Mouse (Mus musculus) yolk sac, embryonic 10.5 days (tissue): ENCODE measurements around the gene Emc8.
A peak's percentile ranks its signal among the peaks of the same experiment; 100 is the strongest.

Experiments used
- DNase-seq: peaks from one replicate; pipeline ENCODE4 v3.0.0-alpha.2; 2017; ENCODE audit warnings: low spot score

Gene Emc8

GRCm38 (mm10) chr8:120668374-120668905 is at the start of gene Emc8:
Gene Emc8, minus strand, starts transcription at chr8:120668573.
- no peak for DNase-seq

- peak; percentile 17 for DNase-seq
Measured at GRCm38 (mm10) chr8:120715996-120716680, 47.8 kb upstream of the Emc8 start.

- no peak for DNase-seq
Measured at GRCm38 (mm10) chr8:120715200-120715599, 46.8 kb upstream of the Emc8 start.

DNA sequence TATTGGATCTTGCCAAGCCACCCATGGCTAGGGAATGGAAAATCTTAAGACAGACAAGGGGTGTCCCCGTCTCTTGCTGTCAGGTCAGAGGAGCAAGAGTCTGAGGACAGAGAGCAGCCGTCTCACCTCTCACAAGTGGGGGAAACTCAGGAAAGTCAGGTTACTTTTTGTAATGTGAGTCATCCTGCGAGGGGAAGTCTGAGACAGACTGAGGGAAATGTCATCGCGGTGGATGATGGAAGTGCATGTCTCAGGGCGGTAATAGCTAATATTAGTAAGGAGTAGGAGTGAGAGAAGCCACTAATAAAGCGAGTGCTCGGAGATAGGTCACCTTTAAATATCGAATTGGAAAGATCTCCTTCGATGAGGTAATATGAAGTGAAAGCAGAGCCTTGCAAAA is 40.8 kb upstream of the Emc8 start:
- DNase-seq: no peak

GRCm38 (mm10) chr8:120706193-120706592 is 37.8 kb upstream of the Emc8 start:
- no peak for DNase-seq

DNA sequence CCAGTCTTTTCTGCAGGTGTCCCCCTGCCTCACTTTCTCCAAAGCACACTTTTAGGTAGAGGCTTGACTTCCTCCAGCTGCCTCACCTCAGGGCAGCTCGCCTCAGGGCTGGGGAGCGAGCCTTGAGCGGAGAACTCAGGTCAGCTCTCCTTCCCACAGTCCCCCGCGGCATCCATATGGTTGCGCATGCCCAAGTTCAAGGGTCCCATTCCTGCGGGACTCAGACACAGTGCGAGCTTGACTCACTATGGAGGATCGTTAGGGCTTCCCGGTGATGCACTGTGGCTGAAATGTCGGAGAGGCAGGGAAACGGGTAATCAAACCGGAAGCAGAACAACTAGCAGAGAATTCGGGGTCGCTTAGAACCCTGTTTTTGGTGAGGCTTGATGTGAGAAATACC is 36.8 kb upstream of the Emc8 start:
- DNase-seq: no peak

GRCm38 (mm10) chr8:120704203-120704602 is 35.8 kb upstream of the Emc8 start:
- no peak for DNase-seq

GRCm38 (mm10) chr8:120701758-120702465 is 33.5 kb upstream of the Emc8 start:
- no peak for DNase-seq

DNA sequence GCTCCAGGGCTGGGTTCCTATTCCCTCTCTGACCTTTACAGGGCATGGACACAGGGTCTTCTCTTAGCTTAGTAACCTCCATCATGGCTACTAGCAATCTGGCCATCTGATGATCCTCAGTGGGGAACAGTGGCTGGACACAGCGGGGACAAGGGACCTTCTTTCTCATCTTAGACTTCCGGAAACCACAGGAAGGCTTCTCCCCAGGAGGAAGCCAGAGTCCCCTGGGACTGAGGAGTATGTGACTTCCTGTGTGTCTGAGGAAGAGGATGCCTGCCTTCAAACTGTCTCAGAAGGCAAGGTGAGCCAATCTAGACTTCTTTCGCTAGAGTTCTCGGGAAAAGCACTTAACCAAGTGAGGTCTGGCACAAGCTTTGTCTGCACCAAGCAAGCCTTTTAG is 31.7 kb upstream of the Emc8 start:
- DNase-seq: no peak

- no peak for DNase-seq
Measured at GRCm38 (mm10) chr8:120699565-120699964, 31.2 kb upstream of the Emc8 start.

DNA sequence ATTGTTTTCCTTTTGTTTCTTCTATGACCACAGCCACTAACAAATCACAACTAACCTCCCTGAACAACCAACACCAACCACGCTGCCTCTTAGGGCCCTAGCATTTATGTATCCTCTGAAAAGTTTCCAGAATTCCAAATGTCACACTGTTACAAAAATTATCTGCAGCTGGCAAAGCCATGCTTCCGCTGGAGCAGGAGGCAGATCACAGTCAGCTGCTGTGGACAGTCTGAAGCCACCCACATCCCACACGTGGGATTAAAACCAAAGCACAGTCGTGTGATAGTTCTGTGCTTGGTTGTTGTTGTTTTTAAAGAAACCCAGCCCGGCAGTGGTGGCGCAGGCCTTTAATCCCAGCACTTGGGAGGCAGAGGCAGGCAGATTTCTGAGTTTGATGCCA is 30.7 kb upstream of the Emc8 start:
- no peak for DNase-seq

GRCm38 (mm10) chr8:120698426-120698825 is 30.1 kb upstream of the Emc8 start:
- no peak for DNase-seq

DNA sequence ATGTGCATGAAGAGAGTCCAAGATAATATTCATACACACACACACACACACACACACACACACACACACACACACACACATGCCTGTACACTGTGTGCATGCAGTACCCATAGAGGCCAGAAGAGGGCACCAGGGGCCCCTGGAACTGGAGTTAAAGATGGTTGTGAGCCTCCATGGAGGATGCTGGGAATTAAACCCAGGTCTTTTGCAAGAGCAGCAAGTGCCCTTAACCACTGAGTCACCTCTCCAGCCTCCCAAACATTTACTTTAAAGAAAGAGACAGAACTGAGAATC is 29.6 kb upstream of the Emc8 start:
- no peak for DNase-seq

- no peak for DNase-seq
Measured at GRCm38 (mm10) chr8:120697154-120697978, 29.0 kb upstream of the Emc8 start.

GRCm38 (mm10) chr8:120696401-120697153 is 28.2 kb upstream of the Emc8 start:
- DNase-seq: no peak

DNA sequence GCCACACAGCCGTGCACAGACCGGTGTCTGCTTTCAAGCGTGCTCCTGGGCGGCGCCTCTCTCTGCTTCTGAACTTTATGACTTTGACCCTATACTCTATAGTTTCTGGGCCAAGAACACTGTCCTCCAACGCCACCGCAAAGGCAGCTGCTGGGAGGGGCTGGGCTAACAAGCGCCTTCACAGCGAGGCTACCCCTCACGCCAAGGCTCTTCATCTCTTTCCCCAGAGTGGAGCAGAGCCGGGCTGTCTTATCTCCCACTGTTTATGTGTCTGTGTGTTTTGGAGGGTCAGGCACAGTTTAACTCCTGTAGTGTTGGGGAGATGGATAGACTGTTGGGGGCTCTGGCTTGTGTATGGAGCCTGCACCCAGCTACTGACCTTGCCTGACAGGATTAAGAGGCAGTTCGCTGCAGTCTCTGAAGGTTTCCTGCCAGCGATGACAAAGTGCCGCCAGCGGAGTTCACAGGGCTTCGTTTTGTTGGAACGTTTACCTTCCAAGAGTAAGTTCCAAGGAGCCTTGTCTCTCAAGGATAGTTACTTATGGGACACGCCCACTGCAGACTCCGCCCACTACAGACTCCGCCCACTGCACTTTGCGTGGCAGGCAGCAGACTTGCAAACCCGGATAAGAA is 25.6 kb upstream of the Emc8 start:
- DNase-seq: peak; percentile 71

DNA sequence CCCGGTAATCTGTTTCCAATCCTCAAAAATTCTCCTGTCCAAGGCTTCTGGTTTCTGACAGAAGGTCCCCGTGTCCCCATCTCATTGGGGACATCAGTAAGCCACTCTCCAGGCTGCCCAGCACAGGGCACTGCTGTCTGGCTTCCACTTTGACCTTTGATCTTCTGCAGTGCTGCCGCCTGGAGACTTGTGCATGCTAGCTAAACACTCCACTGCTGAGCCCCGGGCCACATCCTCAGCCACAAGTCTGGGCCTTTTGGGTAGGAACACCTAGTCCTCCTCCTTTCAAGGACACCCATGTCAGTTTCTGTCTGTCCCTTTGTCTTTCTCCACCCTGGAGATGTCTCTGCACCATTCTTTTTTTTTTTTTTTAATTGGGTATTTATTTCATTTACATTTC is 24.6 kb upstream of the Emc8 start:
- no peak for DNase-seq

GRCm38 (mm10) chr8:120688511-120688910 is 20.1 kb upstream of the Emc8 start:
- DNase-seq: no peak

DNA sequence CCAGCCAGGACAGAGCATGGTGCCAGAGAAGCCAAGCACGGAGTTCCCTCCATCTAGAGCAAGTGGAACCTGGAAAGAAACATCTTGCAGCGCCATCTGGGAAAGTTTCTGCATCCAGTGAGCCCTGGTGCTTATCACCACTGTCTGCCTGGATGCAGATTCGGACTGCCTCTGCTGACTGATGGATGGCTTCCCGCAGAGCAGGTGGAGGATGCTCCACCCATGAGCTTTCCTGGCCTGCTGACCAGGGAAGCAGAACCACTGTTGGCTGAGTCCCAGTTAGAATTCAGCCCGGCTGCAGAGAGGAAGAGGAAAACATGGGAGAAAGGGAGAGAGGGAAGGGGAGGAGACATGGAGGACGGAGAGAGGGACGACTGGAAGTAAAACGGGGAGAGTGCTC is 19.4 kb upstream of the Emc8 start:
- no peak for DNase-seq

GRCm38 (mm10) chr8:120686576-120686975 is 18.2 kb upstream of the Emc8 start:
- DNase-seq: no peak

DNA sequence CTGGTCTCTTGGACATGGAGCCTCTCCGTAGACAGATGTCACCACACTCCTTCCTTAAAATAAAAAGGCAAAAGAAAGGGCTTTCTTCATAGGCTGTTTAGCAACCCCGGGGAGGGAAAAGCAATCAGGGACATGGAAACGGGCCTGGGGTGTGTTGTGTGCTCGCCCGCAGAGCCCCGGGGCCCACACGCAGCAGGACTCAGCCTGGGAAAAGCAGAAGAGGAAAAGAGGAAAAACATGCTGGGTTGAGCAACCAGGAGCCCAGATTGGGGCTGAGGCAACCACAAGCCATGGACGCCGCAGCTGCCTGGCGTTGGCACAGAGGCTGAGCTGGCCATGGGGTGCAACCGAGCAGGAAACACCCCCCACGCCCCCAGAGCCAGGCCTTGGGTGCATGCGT is 17.7 kb upstream of the Emc8 start:
- DNase-seq: no peak

DNA sequence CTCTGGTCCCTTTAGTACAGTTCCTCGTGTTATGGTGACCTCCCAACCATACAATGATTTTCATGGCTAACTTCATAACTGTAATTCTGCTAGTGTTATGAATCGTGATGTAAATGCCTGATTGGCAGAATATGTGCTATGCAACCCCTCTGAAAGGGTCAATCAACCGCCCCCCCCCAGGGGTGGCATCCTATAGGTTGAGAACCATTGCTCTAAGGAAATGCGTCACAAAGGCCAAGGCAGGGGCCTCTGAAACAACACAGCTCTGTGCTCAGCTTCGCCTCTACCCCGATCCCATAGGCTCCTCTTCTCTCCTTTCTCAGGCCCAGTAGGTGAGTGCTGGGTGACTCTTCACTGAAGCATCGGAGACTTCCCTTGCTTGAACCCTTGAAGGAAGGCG is 17.2 kb upstream of the Emc8 start:
- DNase-seq: no peak
